Mouse (Mus musculus): Measurements from ENCODE around the gene Colq. TPM values are rescaled to one million over a fixed set of nuclear protein-coding genes. Genes with fewer than 3 reads are reported as not detected.

Gene Colq
- total RNA-seq, 2 experiments from 2014 or later, result 0.51 to 0.76 TPM

GRCm38 (mm10) chr14:31530847-31531246 lies 60.3 kb downstream of the Colq start:
- no peak for DNase-seq (ENCODE audit: low spot score in 2 of 2)

- no peak for DNase-seq (ENCODE audit: low spot score in 2 of 2)
Observed at GRCm38 (mm10) chr14:31525040-31525810, 65.9 kb downstream of the Colq start.

GRCm38 (mm10) chr14:31521318-31521717 lies 69.8 kb downstream of the Colq start:
- DNase-seq (ENCODE audit: low spot score in 2 of 2), result no peak

GRCm38 (mm10) chr14:31519165-31519564 lies 72.0 kb downstream of the Colq start:
- no peak for DNase-seq (ENCODE audit: low spot score in 2 of 2)

GRCm38 (mm10) chr14:31515895-31516294 lies 75.2 kb downstream of the Colq start:
- DNase-seq (ENCODE audit: low spot score in 2 of 2), result no peak

- DNase-seq (ENCODE audit: low spot score in 2 of 2), result no peak
Observed at GRCm38 (mm10) chr14:31510322-31510721, 80.8 kb downstream of the Colq start.

GRCm38 (mm10) chr14:31509911-31510310 lies 81.2 kb downstream of the Colq start:
- no peak for DNase-seq (ENCODE audit: low spot score in 2 of 2)

- DNase-seq (ENCODE audit: low spot score in 2 of 2), result no peak
Observed at GRCm38 (mm10) chr14:31506456-31506855, 84.7 kb downstream of the Colq start.

GRCm38 (mm10) chr14:31503406-31503805 lies 87.7 kb downstream of the Colq start:
- DNase-seq (ENCODE audit: low spot score in 2 of 2), result no peak

- no peak for DNase-seq (ENCODE audit: low spot score in 2 of 2)
Observed at GRCm38 (mm10) chr14:31499526-31499925, 91.6 kb downstream of the Colq start.

GRCm38 (mm10) chr14:31496241-31496646 lies 94.9 kb downstream of the Colq start:
- DNase-seq (ENCODE audit: low spot score in 2 of 2), result no peak

GRCm38 (mm10) chr14:31495538-31495937 lies 95.6 kb downstream of the Colq start:
- no peak for DNase-seq (ENCODE audit: low spot score in 2 of 2)

- DNase-seq (ENCODE audit: low spot score in 2 of 2), result peak; percentile 76 to 85
Observed at GRCm38 (mm10) chr14:31494975-31495455, 96.1 kb downstream of the Colq start, which contains the start of gene Mettl6. Gene Mettl6 (minus strand): TSS chr14:31495040.

- DNase-seq (ENCODE audit: low spot score in 2 of 2), result peak; percentile 11 to 29
Observed at GRCm38 (mm10) chr14:31494349-31494974, 96.7 kb downstream of the Colq start, which contains the start of gene Eaf1. Gene Eaf1 (plus strand): TSS chr14:31494399.

GRCm38 (mm10) chr14:31493901-31494300 lies 97.2 kb downstream of the Colq start:
- no peak for DNase-seq (ENCODE audit: low spot score in 2 of 2)

GRCm38 (mm10) chr14:31488055-31488454 lies 103.1 kb downstream of the Colq start:
- DNase-seq (ENCODE audit: low spot score in 2 of 2), result no peak

- no peak for DNase-seq (ENCODE audit: low spot score in 2 of 2)
Observed at GRCm38 (mm10) chr14:31486465-31486864, 104.7 kb downstream of the Colq start.

GRCm38 (mm10) chr14:31482417-31482816 lies 108.7 kb downstream of the Colq start:
- no peak for DNase-seq (ENCODE audit: low spot score in 2 of 2)

- DNase-seq (ENCODE audit: low spot score in 2 of 2), result no peak
Observed at GRCm38 (mm10) chr14:31473297-31473696, 117.8 kb downstream of the Colq start.
